Mouse (Mus musculus): Measurements from ENCODE around the gene Klrb1b.

GRCm38 (mm10) chr6:128839921-128840320, 13.8 kb upstream of the Klrb1b start:
- no peak for TF ChIP-seq CTCF (IDR thresholded peaks at IDR 0.05)
- no peak for TF ChIP-seq EP300 (IDR thresholded peaks at IDR 0.05)
